Mouse (Mus musculus): ENCODE measurements around the gene C87414.
"Not testable (repeated sequence)": the region's sequence is repeated elsewhere in the genome, so short reads cannot be mapped to it uniquely, and the experiment has no call there.

The C87414 gene

GRCm38 (mm10) chr5:93671451-93671850, at the start of gene C87414:
Gene C87414, minus strand, starts transcription at chr5:93671551.
- DNase-seq (ENCODE audit: low read depth, low spot score): not testable (repeated sequence)

- DNase-seq (ENCODE audit: low read depth, low spot score): not testable (repeated sequence)
These were observed 13.3 kb upstream of the C87414 start for GRCm38 (mm10) chr5:93684661-93685060.

Data from embryo, embryonic 11.5 days (tissue).